Mouse (Mus musculus) ZHBTc4 (cell line): ENCODE results near the gene Anpep.
"Not testable (repeated sequence)": the region's sequence is repeated elsewhere in the genome, so short reads cannot be mapped to it uniquely, and the experiment has no call there.

Source experiments
- DNase-seq: peaks from one replicate; pipeline ENCODE4 v3.0.0-alpha.2; 2011; ENCODE audit warnings: low read depth, low spot score

Anpep gene

GRCm38 (mm10) chr7:79810611-79811506 is 50.0 kb downstream of the Anpep start, which contains the start of gene Mesp2:
TSS of gene Mesp2 (plus strand) at chr7:79810727.
- DNase-seq = peak; percentile 87

GRCm38 (mm10) chr7:79808561-79808960 is 52.3 kb downstream of the Anpep start:
- no peak for DNase-seq

- no peak for DNase-seq
Measured at GRCm38 (mm10) chr7:79803887-79804286, 57.0 kb downstream of the Anpep start.

GRCm38 (mm10) chr7:79802037-79802436 is 58.8 kb downstream of the Anpep start:
- DNase-seq = no peak

- DNase-seq = no peak
Measured at GRCm38 (mm10) chr7:79801391-79801790, 59.5 kb downstream of the Anpep start.

GRCm38 (mm10) chr7:79800336-79800735 is 60.5 kb downstream of the Anpep start:
- DNase-seq = no peak

GRCm38 (mm10) chr7:79799506-79799905 is 61.4 kb downstream of the Anpep start:
- DNase-seq = peak; percentile 68

GRCm38 (mm10) chr7:79799048-79799447 is 61.8 kb downstream of the Anpep start:
- peak; percentile 85 for DNase-seq

GRCm38 (mm10) chr7:79798606-79799005 is 62.3 kb downstream of the Anpep start:
- no peak for DNase-seq

GRCm38 (mm10) chr7:79793688-79794087 is 67.2 kb downstream of the Anpep start, which contains the start of gene Mesp1:
TSS of gene Mesp1 (minus strand) at chr7:79793788.
- no peak for DNase-seq

- DNase-seq = peak; percentile 80
Measured at GRCm38 (mm10) chr7:79792635-79793421, 68.0 kb downstream of the Anpep start.

GRCm38 (mm10) chr7:79789812-79790211 is 71.0 kb downstream of the Anpep start:
- not testable (repeated sequence) for DNase-seq

GRCm38 (mm10) chr7:79786295-79786694 is 74.6 kb downstream of the Anpep start:
- DNase-seq = peak; percentile 84

GRCm38 (mm10) chr7:79782516-79782855 is 78.4 kb downstream of the Anpep start:
- DNase-seq = no peak

- DNase-seq = no peak
Measured at GRCm38 (mm10) chr7:79781826-79782515, 78.9 kb downstream of the Anpep start.

- peak; percentile 85 for DNase-seq
Measured at GRCm38 (mm10) chr7:79780647-79781626, 79.9 kb downstream of the Anpep start.
